Mouse (Mus musculus): ENCODE data around the gene Robo2.

DNA sequence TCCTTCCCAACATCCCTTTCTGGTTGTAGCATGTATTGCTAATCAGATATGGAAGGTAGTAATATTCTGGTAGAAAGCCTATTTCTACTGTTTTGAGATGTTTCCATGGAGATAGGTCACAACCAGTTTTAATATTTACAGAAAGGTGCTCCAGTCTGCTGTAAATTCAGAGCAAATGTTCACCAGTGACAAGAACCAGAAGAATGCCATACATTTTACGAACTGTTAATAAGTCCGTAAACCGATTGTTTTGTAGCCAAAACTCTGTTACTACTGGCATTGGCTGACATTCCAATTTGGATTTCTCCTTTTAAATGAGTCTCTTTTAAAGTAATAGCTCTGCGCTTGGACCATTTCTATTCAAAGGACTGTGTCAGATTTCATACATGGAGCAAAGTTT, 36.4 kb upstream of the Robo2 start:
- TF ChIP-seq CTCF (IDR thresholded peaks at IDR 0.05; ENCODE audit: borderline replicate concordance, extremely low read depth, insufficient read depth, insufficient read length) (no peak), POLR2A (IDR thresholded peaks at IDR 0.05; ENCODE audit: borderline replicate concordance, extremely low read depth, insufficient read depth, insufficient read length, poor library complexity, severe bottlenecking) (no peak)

Measured in brain, embryonic 14.5 days (tissue).